Mouse (Mus musculus): ENCODE results near the gene Etv6.

DNA sequence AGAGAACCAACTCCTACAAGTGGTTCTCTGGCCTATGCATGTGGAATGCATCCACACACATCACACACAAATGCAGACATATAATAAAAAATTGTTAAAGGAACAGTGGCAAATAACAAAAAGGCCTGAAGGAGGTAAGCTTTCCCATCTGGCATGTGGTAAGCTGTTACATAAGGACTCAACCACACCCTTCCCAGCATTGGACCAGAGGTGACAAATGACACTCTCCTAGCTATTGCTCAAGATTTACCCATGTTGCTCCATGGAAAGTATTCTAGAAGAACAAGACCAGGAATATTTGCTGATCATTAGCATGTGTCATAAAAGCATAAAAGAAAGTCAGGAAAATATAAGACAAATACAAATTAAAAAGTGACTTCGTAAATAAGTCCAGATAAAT lies 16.7 kb upstream of the Etv6 start:
- TF ChIP-seq POLR2A (IDR thresholded peaks at IDR 0.05; ENCODE audit: control insufficient read depth, low read depth, low read length) = no peak
- no peak for TF ChIP-seq CTCF (IDR thresholded peaks at IDR 0.05; ENCODE audit: control insufficient read depth, insufficient read depth, insufficient replicate concordance, low read depth, low read length)

All from testis, adult 2 months (tissue).